Mouse (Mus musculus) large intestine, adult 2 months (tissue): ENCODE measurements around the gene Olfr1174-ps. TPM values are rescaled to one million over a fixed set of nuclear protein-coding genes. Genes with fewer than 3 reads are reported as not detected.

Experiments used
- DNase-seq: peaks from one replicate; pipeline ENCODE4 v3.0.0-alpha.2; 2012; ENCODE audit warnings: low read depth, low spot score
- WGBS: fragments of 180-500 bp; shearing (Covaris S2); methylation state at CpG from one replicate; pipeline ENCODE4 v1.1.7; 2018; 5-methylcytosine and 5-hydroxymethylcytosine counted together
- polyA plus RNA-seq: library from polyadenylated mRNA; depleted of rRNA; stranded (reverse); fragments of >200 nt; gene quantifications from 2 replicates; pipeline ENCODE4 v1.2.3, GENCODE M21; 2012; rRNA removed

Olfr1174-ps gene
- polyA plus RNA-seq = not detected in 2 replicates

GRCm38 (mm10) chr2:88315035-88315434, at the start of gene Olfr1174-ps:
Gene Olfr1174-ps (minus strand): TSS chr2:88315135.
- DNase-seq = no peak
- WGBS = 88% methylated on average over 4 of the region's 4 CpGs

- under 1% methylated on average over 2 of the region's 2 CpGs for WGBS
- DNase-seq = peak; percentile 2
These were observed 41.4 kb upstream of the Olfr1174-ps start for GRCm38 (mm10) chr2:88356304-88356703.

GRCm38 (mm10) chr2:88346392-88346791, 31.5 kb upstream of the Olfr1174-ps start, which contains the start of gene Olfr1177-ps:
Gene Olfr1177-ps (minus strand): TSS chr2:88346492.
- no peak for DNase-seq
- 68% methylated on average over 1 of the region's 1 CpGs for WGBS

DNA sequence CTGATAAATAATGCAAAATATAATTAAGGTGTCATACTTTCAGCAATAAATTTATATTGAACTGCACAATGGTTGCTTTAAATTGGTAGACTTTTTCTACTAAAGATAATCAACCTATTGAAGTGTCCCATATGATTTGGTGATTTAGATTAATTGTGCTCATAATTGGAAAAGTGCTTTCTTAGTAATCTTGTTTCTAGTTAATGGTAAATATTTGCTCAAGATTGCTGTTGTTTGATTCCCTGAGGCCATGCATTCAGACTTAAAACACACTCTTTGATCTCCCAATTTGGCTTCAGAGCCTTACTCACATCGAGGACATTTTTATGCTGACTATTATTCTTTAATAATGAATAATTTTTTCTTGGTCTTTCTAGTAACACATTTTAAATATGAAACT, 21.5 kb upstream of the Olfr1174-ps start, which contains the start of gene Olfr1176:
Olfr1176 (plus strand) TSS at position 301 of the 400 bp plus-strand sequence.
- no peak for DNase-seq
- WGBS = 64% methylated on average over 1 of the region's 1 CpGs

- DNase-seq = no peak
- 77% methylated on average over 2 of the region's 2 CpGs for WGBS
These were observed 12.2 kb upstream of the Olfr1174-ps start, which contains the start of gene Olfr1175-ps for GRCm38 (mm10) chr2:88327115-88327514. Gene Olfr1175-ps (minus strand): TSS chr2:88327215.

- DNase-seq = no peak
These were observed 35.2 kb downstream of the Olfr1174-ps start, which contains the start of gene Olfr1173 for GRCm38 (mm10) chr2:88279775-88280174. Gene Olfr1173 (minus strand): TSS chr2:88279875.

Other genes with a start within 250 kb of the Olfr1174-ps start
- not detected in 2 replicates for gene Olfr1163, start 243.3 kb downstream of the Olfr1174-ps start, polyA plus RNA-seq
- not detected in 2 replicates for gene Olfr1164, start 221.2 kb downstream of the Olfr1174-ps start, polyA plus RNA-seq
- gene Olfr1166, start 186.9 kb downstream of the Olfr1174-ps start, polyA plus RNA-seq = not detected in 2 replicates
- gene Olfr1167, start 159.9 kb downstream of the Olfr1174-ps start, polyA plus RNA-seq = not detected in 2 replicates
- gene Olfr1168, start 133.3 kb downstream of the Olfr1174-ps start, polyA plus RNA-seq = not detected in 2 replicates
- gene Olfr1170, start 86.8 kb downstream of the Olfr1174-ps start, polyA plus RNA-seq = not detected in 2 replicates
- gene Olfr1173, start 35.3 kb downstream of the Olfr1174-ps start, polyA plus RNA-seq = not detected in 2 replicates
- gene Olfr1175-ps, start 12.1 kb upstream of the Olfr1174-ps start, polyA plus RNA-seq = not detected in 2 replicates
- not detected in 2 replicates for gene Olfr1176, start 21.6 kb upstream of the Olfr1174-ps start, polyA plus RNA-seq
- not detected in 2 replicates for gene Olfr1177-ps, start 31.4 kb upstream of the Olfr1174-ps start, polyA plus RNA-seq
- not detected in 2 replicates for gene Olfr1178, start 71.9 kb upstream of the Olfr1174-ps start, polyA plus RNA-seq
- not detected in 2 replicates for gene Olfr1179, start 91.3 kb upstream of the Olfr1174-ps start, polyA plus RNA-seq
- gene Olfr1180, start 104.0 kb upstream of the Olfr1174-ps start, polyA plus RNA-seq = not detected in 2 replicates
- gene Olfr1181, start 111.0 kb upstream of the Olfr1174-ps start, polyA plus RNA-seq = not detected in 2 replicates
- not detected in 2 replicates for gene Gm13757, start 134.0 kb upstream of the Olfr1174-ps start, polyA plus RNA-seq
- gene Olfr1183, start 139.7 kb upstream of the Olfr1174-ps start, polyA plus RNA-seq = not detected in 2 replicates
- gene Olfr1184, start 168.5 kb upstream of the Olfr1174-ps start, polyA plus RNA-seq = not detected in 2 replicates
- not detected in 2 replicates for gene Olfr1185-ps1, start 178.2 kb upstream of the Olfr1174-ps start, polyA plus RNA-seq
- gene Olfr1186, start 203.4 kb upstream of the Olfr1174-ps start, polyA plus RNA-seq = not detected in 2 replicates
- gene Olfr1188, start 241.8 kb upstream of the Olfr1174-ps start, polyA plus RNA-seq = not detected in 2 replicates